Mouse (Mus musculus): ENCODE results near the gene Uba3.

Uba3 gene

GRCm38 (mm10) chr6:97141811-97142210, 63.6 kb downstream of the Uba3 start:
- no peak for DNase-seq (ENCODE audit: extremely low spot score, low read depth, low spot score)
